Mouse (Mus musculus) c-Kit-positive CD71-positive TER-119-positive erythroid progenitor cells, embryonic 14.5 days (primary cell): ENCODE measurements around the gene Gatc.
"Not testable (repeated sequence)": the region's sequence is repeated elsewhere in the genome, so short reads cannot be mapped to it uniquely, and the experiment has no call there.

Experiments used
- DNase-seq: peaks from one replicate; pipeline ENCODE4 v3.0.0-alpha.2; 2013; ENCODE audit warnings: low spot score

The Gatc gene

GRCm38 (mm10) chr5:115330955-115331354 lies 10.0 kb downstream of the Gatc start:
- DNase-seq = no peak

- DNase-seq = no peak
Observed at GRCm38 (mm10) chr5:115327610-115328548, 13.1 kb downstream of the Gatc start.

DNA sequence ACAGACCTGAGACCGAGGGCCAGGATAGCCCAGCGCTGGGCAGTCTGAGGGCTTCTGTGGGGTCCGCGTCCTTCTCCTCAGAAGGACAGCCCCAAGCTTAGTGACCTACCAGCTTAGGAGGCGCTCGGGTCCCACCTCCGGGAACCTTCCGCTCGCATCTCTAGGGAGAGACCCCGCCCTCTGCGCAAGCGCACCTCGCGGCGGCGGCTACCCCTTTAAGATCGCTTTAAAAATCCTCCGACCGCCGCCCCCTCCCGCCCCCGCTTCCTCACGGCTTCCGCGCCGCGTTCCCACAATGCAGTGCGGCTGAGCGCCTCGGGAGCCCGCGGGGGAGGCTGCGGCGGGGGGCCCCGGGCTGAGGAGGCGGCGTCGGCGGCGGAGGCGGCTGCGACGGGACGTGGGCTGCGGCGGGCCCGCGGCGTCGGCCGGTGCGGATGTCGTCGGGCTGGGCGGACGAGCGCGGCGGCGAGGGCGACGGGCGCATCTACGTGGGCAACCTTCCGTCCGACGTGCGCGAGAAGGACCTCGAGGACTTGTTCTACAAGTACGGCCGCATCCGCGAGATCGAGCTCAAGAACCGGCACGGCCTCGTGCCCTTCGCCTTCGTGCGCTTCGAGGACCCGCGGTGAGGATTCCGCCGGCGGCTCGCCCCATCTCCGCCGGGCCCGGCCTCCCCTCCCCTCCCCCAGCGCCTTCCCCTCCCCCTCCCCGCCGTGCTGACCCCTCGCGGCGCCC lies 13.9 kb downstream of the Gatc start, which contains the start of gene Srsf9:
TSS of gene Srsf9 (plus strand) at position 303 of the 735 bp plus-strand sequence.
- DNase-seq = peak; percentile 94

DNA sequence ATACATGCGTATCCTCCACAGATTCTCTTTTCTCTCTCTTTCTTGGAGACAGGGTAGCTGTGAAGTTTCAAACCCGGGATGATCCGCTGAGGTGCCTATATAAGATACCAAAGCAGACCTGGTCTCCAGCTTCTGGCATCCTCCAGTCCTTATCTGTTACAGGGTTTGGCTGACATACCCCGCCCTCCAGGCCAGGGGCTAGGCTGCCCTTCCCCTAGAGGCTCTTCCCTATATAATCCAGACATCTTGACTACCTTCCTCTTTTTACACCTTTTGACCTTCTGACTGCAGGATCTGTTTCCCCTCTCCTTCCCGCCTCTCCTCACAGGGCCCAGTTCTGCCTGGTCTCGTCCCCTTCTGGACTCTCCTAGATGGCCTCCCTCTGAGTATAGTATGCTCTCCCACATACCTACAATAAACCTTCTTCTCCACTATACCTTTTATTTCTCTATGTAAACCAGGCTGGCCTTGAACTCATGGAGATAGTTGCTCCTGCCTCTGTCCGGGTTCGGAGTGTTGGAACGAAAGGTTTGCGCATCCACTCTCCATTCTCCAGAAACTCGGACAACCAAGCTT lies 14.6 kb downstream of the Gatc start:
- DNase-seq = peak; percentile 65

- DNase-seq = peak; percentile 62
Observed at GRCm38 (mm10) chr5:115319004-115319940, 21.7 kb downstream of the Gatc start.

DNA sequence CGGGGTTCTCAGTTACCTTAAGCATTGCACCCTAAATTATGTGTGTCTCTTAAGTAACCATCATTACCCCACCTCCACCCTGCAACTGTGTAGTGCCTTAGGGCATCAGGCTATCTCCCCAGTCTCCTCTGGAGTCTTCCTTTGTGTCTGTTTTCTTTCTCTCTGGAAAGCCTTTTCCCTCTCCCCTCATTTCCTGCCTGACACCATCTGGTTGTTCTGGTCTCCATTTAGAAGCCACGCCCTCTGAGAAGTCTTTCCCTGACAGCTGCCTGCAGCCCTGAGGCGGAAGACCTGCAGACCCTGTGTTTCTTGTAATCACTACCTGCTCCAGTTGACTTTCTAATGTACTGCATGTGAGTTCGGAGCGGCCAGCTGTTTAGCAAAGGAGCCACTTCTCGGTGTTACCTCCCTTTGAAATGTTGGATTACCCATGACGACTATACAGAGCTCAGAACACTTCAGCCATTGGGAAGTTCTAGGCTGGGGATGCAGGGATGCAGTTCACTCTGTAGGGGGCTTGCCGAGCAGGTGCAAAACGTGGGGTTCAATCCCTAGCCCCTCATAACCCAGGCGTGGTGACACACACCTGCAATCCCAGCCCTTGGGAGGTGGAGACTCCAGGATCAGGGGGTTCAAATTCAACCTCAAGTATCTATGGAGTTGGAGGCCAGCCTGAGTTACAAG lies 23.2 kb downstream of the Gatc start:
- no peak for DNase-seq

DNA sequence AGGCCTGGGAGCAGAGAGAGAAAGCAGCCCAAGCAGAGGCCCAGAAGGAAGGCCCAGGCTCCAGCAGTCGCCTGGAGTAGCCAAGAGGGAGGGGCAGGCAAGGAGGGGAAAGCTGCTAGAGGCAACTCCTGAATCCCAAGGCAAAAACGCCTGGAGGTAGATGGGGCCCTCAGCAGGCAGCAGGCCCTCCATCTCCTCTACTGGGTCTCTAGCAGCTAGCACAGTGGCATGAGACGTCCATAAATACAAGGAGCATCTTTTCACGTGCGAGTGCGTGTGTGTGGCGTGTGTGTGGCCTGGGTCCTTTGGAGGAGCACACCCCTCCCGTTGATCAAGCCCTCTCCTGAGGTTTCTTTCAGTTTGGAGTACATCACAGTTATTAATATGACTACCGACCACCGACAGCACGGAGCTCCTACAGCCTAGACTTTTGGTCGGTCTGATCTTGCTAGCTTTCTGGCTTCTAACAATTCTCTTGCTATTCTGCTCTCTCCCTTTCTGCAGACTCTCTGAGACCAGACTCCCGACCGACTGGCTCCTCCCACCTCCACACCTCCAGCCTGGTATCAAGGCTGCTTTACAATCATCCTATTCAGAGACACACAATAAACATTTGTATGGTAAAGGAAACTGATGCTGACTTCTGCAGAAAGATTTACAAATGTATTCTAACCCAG lies 23.9 kb downstream of the Gatc start:
- no peak for DNase-seq

- no peak for DNase-seq
Observed at GRCm38 (mm10) chr5:115313668-115313943, 27.4 kb downstream of the Gatc start.

DNA sequence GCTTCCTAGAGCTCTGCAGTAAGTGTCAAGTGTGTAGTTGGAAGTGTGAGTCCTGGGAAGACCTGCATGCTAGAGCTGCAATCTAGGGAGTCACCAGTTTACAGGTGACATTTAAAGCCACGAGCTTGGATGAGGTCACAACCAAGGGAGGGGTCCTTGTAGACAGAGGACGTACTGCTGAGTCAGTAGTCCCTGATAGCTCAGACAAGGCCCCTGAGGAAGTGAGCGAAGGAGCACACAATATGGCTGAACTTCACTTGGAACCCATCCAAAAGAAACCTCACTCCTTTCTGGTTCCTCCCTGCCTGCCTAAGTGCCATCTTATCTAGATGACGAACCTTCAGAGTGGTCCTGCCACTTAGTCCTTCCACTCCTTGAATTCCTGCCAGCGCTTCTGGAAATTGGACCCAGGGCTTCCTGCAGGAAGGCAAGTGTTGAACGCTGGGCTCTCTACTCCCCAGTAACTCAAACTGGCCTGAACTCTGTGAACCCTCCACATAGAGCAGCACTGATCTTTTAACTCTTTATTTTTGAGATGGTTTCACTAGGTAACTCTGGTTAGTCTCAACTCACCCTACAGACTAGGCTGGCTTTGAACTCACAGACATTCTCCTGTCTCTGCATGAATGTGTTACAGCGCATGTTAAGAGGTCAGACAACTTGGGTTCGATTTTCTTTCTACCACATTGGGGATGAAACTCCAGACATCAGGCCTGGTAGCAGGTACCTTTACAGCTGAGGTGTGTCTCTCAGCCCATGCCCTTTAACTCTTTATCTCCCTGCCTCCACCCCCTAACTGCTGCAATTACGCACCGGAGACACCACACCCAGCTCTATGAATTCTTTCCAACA lies 27.9 kb downstream of the Gatc start:
- DNase-seq = no peak

GRCm38 (mm10) chr5:115312354-115312753 lies 28.6 kb downstream of the Gatc start:
- DNase-seq = no peak

GRCm38 (mm10) chr5:115302190-115302589 lies 38.8 kb downstream of the Gatc start:
- DNase-seq = not testable (repeated sequence)

GRCm38 (mm10) chr5:115301615-115302014 lies 39.4 kb downstream of the Gatc start:
- no peak for DNase-seq

DNA sequence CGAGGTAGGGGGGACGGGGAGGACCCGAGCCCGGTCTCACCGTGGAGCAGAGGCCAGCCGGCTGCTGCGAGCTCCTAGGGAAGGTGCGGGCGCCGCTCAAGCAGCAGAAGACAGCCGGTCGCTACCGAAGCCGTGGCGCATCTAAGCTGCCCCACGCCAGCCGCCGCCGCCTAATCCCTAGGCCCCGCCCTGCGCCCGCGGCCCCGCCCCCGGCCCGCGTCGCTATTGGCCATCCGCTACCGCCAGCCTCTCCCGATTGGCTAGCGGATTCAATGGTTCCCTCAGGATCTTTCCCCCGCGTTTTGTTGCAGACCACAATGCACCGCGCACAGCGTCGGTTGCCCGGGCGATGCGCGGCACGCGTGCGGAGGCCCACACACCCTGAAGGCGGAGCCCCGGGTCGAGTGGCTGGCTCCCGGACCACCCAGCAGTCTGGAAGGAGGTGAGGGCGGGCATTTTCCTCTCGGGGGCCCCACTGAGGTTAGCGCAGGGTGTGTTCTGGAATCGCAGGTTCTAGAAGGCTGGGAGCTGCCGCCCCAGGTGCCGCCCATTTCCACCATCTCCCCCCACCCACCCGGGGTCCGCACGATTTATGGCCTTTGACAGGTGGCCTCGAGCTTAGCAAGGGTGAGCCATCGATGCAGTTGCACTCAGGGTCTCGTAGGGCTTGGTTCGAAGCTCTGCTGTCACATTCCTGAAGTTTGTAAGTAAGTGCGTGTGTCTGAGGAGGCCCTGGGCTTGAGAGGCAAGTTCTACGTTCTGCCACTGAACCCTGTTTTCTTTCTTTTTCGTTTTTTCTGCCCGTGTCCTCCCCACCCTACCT lies 40.0 kb downstream of the Gatc start, which contains the start of gene Dynll1:
TSS of gene Dynll1 (minus strand) at position 208 of the 823 bp plus-strand sequence.
- peak; percentile 99 for DNase-seq

DNA sequence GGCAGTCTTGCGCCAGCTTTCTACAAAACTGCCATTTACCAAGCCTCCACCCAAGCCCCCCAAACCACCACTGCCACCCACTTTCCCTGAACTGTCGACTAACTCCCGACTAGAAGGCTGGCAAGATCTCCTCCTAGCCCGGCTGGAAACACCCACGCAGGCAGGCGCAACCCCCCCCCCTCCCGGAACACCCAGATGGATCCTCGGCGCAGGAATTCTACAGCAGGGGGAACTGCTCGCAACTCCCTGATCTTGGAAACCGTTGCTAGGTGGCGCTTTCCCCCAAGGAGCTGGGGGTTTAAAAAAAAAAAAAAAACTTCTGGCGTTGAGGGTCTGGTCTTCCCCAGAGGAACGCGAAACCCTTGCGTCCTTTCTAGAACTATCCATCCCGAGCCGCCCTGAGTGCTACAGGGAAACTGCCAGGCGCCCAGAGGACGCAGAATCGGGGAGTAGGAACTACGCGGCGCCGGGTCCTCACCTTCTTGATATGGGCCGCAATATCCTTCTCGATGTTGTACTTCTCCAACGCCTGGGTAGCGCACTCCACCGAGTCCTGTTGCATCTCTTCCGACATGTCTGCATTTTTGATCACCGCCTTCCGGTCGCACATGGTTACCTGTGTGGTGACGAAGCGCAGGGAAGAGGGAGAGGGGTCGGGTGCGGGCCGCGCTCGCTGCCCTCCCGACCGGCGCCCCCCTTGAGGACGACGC lies 40.8 kb downstream of the Gatc start:
- no peak for DNase-seq

- no peak for DNase-seq
Observed at GRCm38 (mm10) chr5:115296347-115296746, 44.6 kb downstream of the Gatc start.

- no peak for DNase-seq
Observed at GRCm38 (mm10) chr5:115294173-115294572, 46.8 kb downstream of the Gatc start.

- DNase-seq = no peak
Observed at GRCm38 (mm10) chr5:115284735-115285134, 56.2 kb downstream of the Gatc start.
